Mouse (Mus musculus) NIH3T3 (cell line): ENCODE data around the gene Fat3.

ENCODE experiments used
- DNase-seq: peaks from one replicate; pipeline ENCODE4 v3.0.0-alpha.2; 2012; ENCODE audit warnings: low read depth

Fat3 gene

GRCm38 (mm10) chr9:16028394-16028911 lies 472.6 kb downstream of the Fat3 start:
- DNase-seq, result no peak

GRCm38 (mm10) chr9:16026054-16026453 lies 475.0 kb downstream of the Fat3 start:
- DNase-seq, result no peak

GRCm38 (mm10) chr9:16024706-16025105 lies 476.4 kb downstream of the Fat3 start:
- DNase-seq, result no peak

- DNase-seq, result no peak
Measured at GRCm38 (mm10) chr9:16014115-16014514, 487.0 kb downstream of the Fat3 start.

- DNase-seq, result no peak
Measured at GRCm38 (mm10) chr9:16011382-16011781, 489.7 kb downstream of the Fat3 start.

- no peak for DNase-seq
Measured at GRCm38 (mm10) chr9:16007516-16007915, 493.6 kb downstream of the Fat3 start.

- no peak for DNase-seq
Measured at GRCm38 (mm10) chr9:16002991-16003390, 498.1 kb downstream of the Fat3 start.

- DNase-seq, result no peak
Measured at GRCm38 (mm10) chr9:15994762-15995161, 506.3 kb downstream of the Fat3 start.

- no peak for DNase-seq
Measured at GRCm38 (mm10) chr9:15994177-15994576, 506.9 kb downstream of the Fat3 start.

- no peak for DNase-seq
Measured at GRCm38 (mm10) chr9:15992158-15992846, 508.8 kb downstream of the Fat3 start.

- no peak for DNase-seq
Measured at GRCm38 (mm10) chr9:15978317-15978716, 522.8 kb downstream of the Fat3 start.

- no peak for DNase-seq
Measured at GRCm38 (mm10) chr9:15976959-15977663, 524.0 kb downstream of the Fat3 start.

GRCm38 (mm10) chr9:15975999-15976398 lies 525.1 kb downstream of the Fat3 start:
- DNase-seq, result no peak

GRCm38 (mm10) chr9:15972201-15972600 lies 528.9 kb downstream of the Fat3 start:
- DNase-seq, result no peak

GRCm38 (mm10) chr9:15971393-15971792 lies 529.7 kb downstream of the Fat3 start:
- DNase-seq, result no peak

GRCm38 (mm10) chr9:15964198-15964597 lies 536.9 kb downstream of the Fat3 start:
- DNase-seq, result no peak

GRCm38 (mm10) chr9:15962886-15963285 lies 538.2 kb downstream of the Fat3 start:
- DNase-seq, result no peak

- DNase-seq, result no peak
Measured at GRCm38 (mm10) chr9:15958224-15958787, 542.8 kb downstream of the Fat3 start.

GRCm38 (mm10) chr9:15957816-15958215 lies 543.3 kb downstream of the Fat3 start:
- DNase-seq, result no peak

GRCm38 (mm10) chr9:15955147-15955782 lies 545.8 kb downstream of the Fat3 start:
- DNase-seq, result no peak

GRCm38 (mm10) chr9:15954338-15954704 lies 546.8 kb downstream of the Fat3 start:
- DNase-seq, result no peak

- DNase-seq, result no peak
Measured at GRCm38 (mm10) chr9:15953585-15954337, 547.3 kb downstream of the Fat3 start.
